Mouse (Mus musculus) embryonic facial prominence, embryonic 10.5 days (tissue): ENCODE data around the gene Vmn2r36. TPM values are rescaled to one million over a fixed set of nuclear protein-coding genes. Genes with fewer than 3 reads are reported as not detected.
"Not testable (repeated sequence)": the region's sequence is repeated elsewhere in the genome, so short reads cannot be mapped to it uniquely, and the experiment has no call there.

ENCODE experiments used
- DNase-seq: peaks from one replicate; pipeline ENCODE4 v3.0.0-alpha.2; 2017; ENCODE audit warnings: low spot score
- H3K27ac ChIP-seq: fragments of 300-500 bp; sonication (generic); replicated peaks from 2 replicates; pipeline ENCODE4 v1.5.1; 2016; ENCODE audit warnings: mild to moderate bottlenecking
- H3K27me3 ChIP-seq: fragments of 300-500 bp; sonication (generic); replicated peaks from 2 replicates; pipeline ENCODE4 v1.6.1; 2016; ENCODE audit warnings: low read depth, mild to moderate bottlenecking; ENCODE audit not compliant: poor library complexity, severe bottlenecking
- H3K36me3 ChIP-seq: fragments of 300-500 bp; sonication (generic); replicated peaks from 2 replicates; pipeline ENCODE4 v1.6.1; 2016; ENCODE audit warnings: mild to moderate bottlenecking, moderate library complexity
- H3K4me1 ChIP-seq: fragments of 300-500 bp; sonication (generic); 2 replicates; pipeline ENCODE4 v1.6.1; 2016
- H3K4me3 ChIP-seq: fragments of 300-500 bp; sonication (generic); 2 replicates; pipeline ENCODE4 v1.5.1; 2016; ENCODE audit warnings: mild to moderate bottlenecking, moderate library complexity
- H3K9me3 ChIP-seq: fragments of 300-500 bp; sonication (generic); 2 replicates; pipeline ENCODE4 v1.6.1; 2016; ENCODE audit warnings: mild to moderate bottlenecking
- WGBS: fragments of 180-500 bp; shearing (Covaris S2); methylation state at CpG from one replicate; pipeline ENCODE4 v1.1.7; 2016; 5-methylcytosine and 5-hydroxymethylcytosine counted together
- polyA plus RNA-seq: library from polyadenylated mRNA; unstranded; fragments of >200 nt; fragmentation: Nextera tagmentation; extraction: Ambion mirVana; gene quantifications from 2 replicates; pipeline ENCODE4 v1.2.1, GENCODE M21; 2016

Gene Vmn2r36
- not detected in 2 replicates for polyA plus RNA-seq

DNA sequence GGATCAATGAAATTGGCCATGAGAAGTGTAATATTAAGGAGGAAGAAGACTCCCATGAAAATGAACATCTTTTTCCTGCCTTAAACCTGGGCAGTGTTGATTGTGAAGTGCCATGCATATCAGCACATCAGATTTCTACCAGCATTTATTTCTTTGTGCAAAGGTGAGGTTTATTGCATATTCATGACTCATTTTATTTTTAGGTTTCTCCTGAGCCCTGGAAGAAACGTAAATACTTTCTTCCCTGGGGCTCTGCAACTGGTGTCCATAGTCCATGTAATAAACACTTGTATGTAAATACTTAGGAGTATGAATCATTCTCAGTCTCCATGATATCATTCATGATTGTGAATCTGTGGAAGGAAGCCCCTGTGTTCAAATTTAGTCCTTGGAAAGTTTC lies at the start of gene Vmn2r36:
Gene Vmn2r36 (minus strand): TSS at position 101 of the 400 bp plus-strand sequence.
- not testable (repeated sequence) for H3K36me3 ChIP-seq, H3K27me3 ChIP-seq, DNase-seq, H3K9me3 ChIP-seq, H3K4me1 ChIP-seq, H3K4me3 ChIP-seq, H3K27ac ChIP-seq
- no CpG with 5 or more reads among the region's 1 CpGs for WGBS

Other genes with a start within 250 kb of the Vmn2r36 start
- gene Vmn2r34, start 213.0 kb downstream of the Vmn2r36 start, polyA plus RNA-seq = not detected in 2 replicates
- not detected in 2 replicates for gene Vmn2r35, start 82.6 kb downstream of the Vmn2r36 start, polyA plus RNA-seq